In genomic region chr3:147542285-147542684, GRCm38 (mm10) we compare ENCODE assay signal across 23 mouse cellular contexts.
"Had no signal": no experiment of that assay in that cellular context is flagged by ENCODE, and none has a peak within 500 bp of the region (broad histone marks: within the 10 kb centered on the region; RNA-seq: fewer than 3 reads in every experiment).

No protein-coding gene starts in this region.

- H3K27ac ChIP-seq: kidney, embryonic 15.5 days; left cerebral cortex, adult 2 months; limb, embryonic 12.5 days; liver, embryonic 12.5 days; liver, embryonic 15.5 days; midbrain, embryonic 10.5 days; midbrain, embryonic 13.5 days; neural tube, embryonic 13.5 days; stomach, embryonic 15.5 days had no signal

- H3K36me3 ChIP-seq: kidney, embryonic 15.5 days; limb, embryonic 12.5 days; liver, embryonic 12.5 days; liver, embryonic 15.5 days; midbrain, embryonic 10.5 days; midbrain, embryonic 13.5 days; neural tube, embryonic 13.5 days; stomach, embryonic 15.5 days had no signal

- H3K9me3 ChIP-seq: kidney, embryonic 15.5 days; limb, embryonic 12.5 days; liver, embryonic 12.5 days; liver, embryonic 15.5 days; midbrain, embryonic 10.5 days; midbrain, embryonic 13.5 days; neural tube, embryonic 13.5 days; stomach, embryonic 15.5 days had no signal

- H3K27me3 ChIP-seq: kidney, embryonic 15.5 days; limb, embryonic 12.5 days; liver, embryonic 12.5 days; liver, embryonic 15.5 days; megakaryocyte, embryonic 14.5 days; midbrain, embryonic 13.5 days; neural tube, embryonic 13.5 days; stomach, embryonic 15.5 days had no signal

- H3K4me2 ChIP-seq: kidney, embryonic 15.5 days; limb, embryonic 12.5 days; liver, embryonic 12.5 days; liver, embryonic 15.5 days; midbrain, embryonic 13.5 days; neural tube, embryonic 13.5 days; stomach, embryonic 15.5 days had no signal

- H3K4me1 ChIP-seq: kidney, embryonic 15.5 days; limb, embryonic 12.5 days; liver, embryonic 12.5 days; liver, embryonic 15.5 days; megakaryocyte, embryonic 14.5 days; midbrain, embryonic 10.5 days; midbrain, embryonic 13.5 days; neural tube, embryonic 13.5 days; stomach, embryonic 15.5 days had no signal

- ATAC-seq: liver, embryonic 12.5 days; midbrain, embryonic 13.5 days; midbrain, embryonic 16.5 days had no signal

- H3K9ac ChIP-seq: kidney, embryonic 15.5 days; limb, embryonic 12.5 days; liver, embryonic 12.5 days; liver, embryonic 15.5 days; midbrain, embryonic 13.5 days; neural tube, embryonic 13.5 days; stomach, embryonic 15.5 days had no signal

- DNase-seq: kidney, adult 11 months; kidney, adult 8-10 months; kidney, postnatal 10 days; kidney, postnatal 36 days; layer of hippocampus, postnatal 36 days; liver; lung, adult 2 months; retina, postnatal 1 day; right cerebral cortex, postnatal 25 days; spleen, adult 18-20 months; thymus, postnatal 25 days had no signal

- H3K4me3 ChIP-seq: kidney, embryonic 15.5 days; left cerebral cortex, adult 2 months; limb, embryonic 12.5 days; liver, embryonic 12.5 days; liver, embryonic 15.5 days; megakaryocyte, embryonic 14.5 days; midbrain, embryonic 10.5 days; midbrain, embryonic 13.5 days; myocyte; neural tube, embryonic 13.5 days; stomach, embryonic 15.5 days had no signal
